Mouse (Mus musculus): ENCODE data around the gene Fbll1.

Gene Fbll1

GRCm38 (mm10) chr11:35783038-35783437 is 15.6 kb downstream of the Fbll1 start:
- DNase-seq (ENCODE audit: low spot score), result no peak

- DNase-seq (ENCODE audit: low spot score), result no peak
Observed at GRCm38 (mm10) chr11:35782444-35782843, 16.2 kb downstream of the Fbll1 start.

- DNase-seq (ENCODE audit: low spot score), result no peak
Observed at GRCm38 (mm10) chr11:35780336-35780735, 18.3 kb downstream of the Fbll1 start.

- DNase-seq (ENCODE audit: low spot score), result no peak
Observed at GRCm38 (mm10) chr11:35776452-35776851, 22.2 kb downstream of the Fbll1 start.

GRCm38 (mm10) chr11:35775606-35776005 is 23.1 kb downstream of the Fbll1 start:
- DNase-seq (ENCODE audit: low spot score), result no peak

GRCm38 (mm10) chr11:35770741-35771504 is 27.8 kb downstream of the Fbll1 start:
- DNase-seq (ENCODE audit: low spot score), result no peak

- no peak for DNase-seq (ENCODE audit: low spot score)
Observed at GRCm38 (mm10) chr11:35769746-35770437, 28.8 kb downstream of the Fbll1 start.

GRCm38 (mm10) chr11:35769188-35769745 is 29.4 kb downstream of the Fbll1 start, which contains the start of gene Pank3:
Gene Pank3 (plus strand): TSS chr11:35769484.
- DNase-seq (ENCODE audit: low spot score), result peak; percentile 72

GRCm38 (mm10) chr11:35766845-35767244 is 31.8 kb downstream of the Fbll1 start:
- DNase-seq (ENCODE audit: low spot score), result no peak

- DNase-seq (ENCODE audit: low spot score), result no peak
Observed at GRCm38 (mm10) chr11:35760627-35761003, 38.1 kb downstream of the Fbll1 start.

GRCm38 (mm10) chr11:35760001-35760626 is 38.6 kb downstream of the Fbll1 start:
- DNase-seq (ENCODE audit: low spot score), result no peak

- no peak for DNase-seq (ENCODE audit: low spot score)
Observed at GRCm38 (mm10) chr11:35756411-35757303, 42.0 kb downstream of the Fbll1 start.

- no peak for DNase-seq (ENCODE audit: low spot score)
Observed at GRCm38 (mm10) chr11:35755546-35755945, 43.1 kb downstream of the Fbll1 start.

GRCm38 (mm10) chr11:35754906-35755418 is 43.7 kb downstream of the Fbll1 start:
- no peak for DNase-seq (ENCODE audit: low spot score)

- DNase-seq (ENCODE audit: low spot score), result no peak
Observed at GRCm38 (mm10) chr11:35750578-35750977, 48.1 kb downstream of the Fbll1 start.
